Mouse (Mus musculus) thymus, postnatal 14 days (tissue): ENCODE measurements around the gene Gpm6b.

ENCODE experiments used
- DNase-seq: peaks from one replicate; pipeline ENCODE4 v3.0.0; 2021

Gene Gpm6b

GRCm38 (mm10) chrX:166358955-166359354 lies 120.2 kb downstream of the Gpm6b start:
- DNase-seq, result no peak

- no peak for DNase-seq
Measured at GRCm38 (mm10) chrX:166359927-166360440, 121.3 kb downstream of the Gpm6b start.

GRCm38 (mm10) chrX:166360455-166360854 lies 121.7 kb downstream of the Gpm6b start:
- no peak for DNase-seq

GRCm38 (mm10) chrX:166365458-166366213 lies 126.9 kb downstream of the Gpm6b start:
- DNase-seq, result no peak

GRCm38 (mm10) chrX:166376681-166377328 lies 138.1 kb downstream of the Gpm6b start:
- no peak for DNase-seq

- DNase-seq, result no peak
Measured at GRCm38 (mm10) chrX:166378652-166379051, 139.9 kb downstream of the Gpm6b start.

GRCm38 (mm10) chrX:166383606-166384005 lies 144.9 kb downstream of the Gpm6b start:
- no peak for DNase-seq

- DNase-seq, result no peak
Measured at GRCm38 (mm10) chrX:166384935-166385334, 146.2 kb downstream of the Gpm6b start.

GRCm38 (mm10) chrX:166386656-166387055 lies 147.9 kb downstream of the Gpm6b start:
- DNase-seq, result no peak

- peak; percentile 7 for DNase-seq
Measured at GRCm38 (mm10) chrX:166393753-166394152, 155.0 kb downstream of the Gpm6b start.

- DNase-seq, result no peak
Measured at GRCm38 (mm10) chrX:166407865-166408264, 169.2 kb downstream of the Gpm6b start.

- DNase-seq, result peak; percentile 20
Measured at GRCm38 (mm10) chrX:166416196-166416595, 177.5 kb downstream of the Gpm6b start.

GRCm38 (mm10) chrX:166434812-166435211 lies 196.1 kb downstream of the Gpm6b start:
- no peak for DNase-seq
